Comparison of ENCODE assay signal across 8 mouse cellular contexts in genomic region chr9:107296501-107296965, GRCm38 (mm10). TPM values are rescaled to one million over a fixed set of nuclear protein-coding genes. Genes with fewer than 3 reads are reported as not detected.
DNase-seq lines count a peak whose midpoint lies in the region; ATAC-seq and TF ChIP-seq lines count a peak whose summit lies in the region.

No protein-coding gene starts in this region.

- TF ChIP-seq RAD21 in MEL (IDR thresholded peaks at IDR 0.05; ENCODE audit: low read depth, low read length), result no peak

- no peaks in the 10 kb centered on the region for H3K27me3 ChIP-seq in MEL (ENCODE audit: control insufficient read depth in 1 of 2, insufficient read depth in 2 of 2, low read length in 2 of 2)
- no peaks in the 10 kb centered on the region for H3K27me3 ChIP-seq in cerebellum, adult 2 months (ENCODE audit: control insufficient read depth, insufficient read depth, low read length)
- H3K27me3 ChIP-seq in forebrain, postnatal 0 days (ENCODE audit: insufficient read depth, low read length), result no peaks in the 10 kb centered on the region
- H3K27me3 ChIP-seq in lung, embryonic 15.5 days, result 0 out of 2 replicates have a peak, but pooled peaks cover 4% of the 10 kb centered on the region

- no peak for TF ChIP-seq CTCF in MEL (IDR thresholded peaks at IDR 0.05 in 2 of 3, conservative IDR thresholded peaks at IDR 0.05 in 1 of 3; ENCODE audit: control insufficient read depth in 1 of 3, insufficient read depth in 1 of 3, low read depth in 2 of 3, low read length in 3 of 3, poor library complexity in 1 of 3, severe bottlenecking in 1 of 3)
- no peak for TF ChIP-seq CTCF in cerebellum, adult 2 months (IDR thresholded peaks at IDR 0.05; ENCODE audit: borderline replicate concordance, insufficient read depth, low read depth, low read length)
- TF ChIP-seq CTCF in forebrain, postnatal 0 days (IDR thresholded peaks at IDR 0.05; ENCODE audit: low read depth), result no peak

- peaks cover 2 to 28% of the 10 kb centered on the region in 2 experiments; a peak in 3 of 4 replicates for H3K4me1 ChIP-seq in MEL (ENCODE audit: control insufficient read depth in 1 of 2, insufficient read depth in 2 of 2, low read length in 2 of 2)
- H3K4me1 ChIP-seq in cerebellum, adult 2 months (ENCODE audit: control insufficient read depth, insufficient read depth, low read length), result peaks cover 5% of the 10 kb centered on the region; the same call in 1 of the 2 replicates
- H3K4me1 ChIP-seq in forebrain, postnatal 0 days (ENCODE audit: insufficient read depth), result peaks cover 16% of the 10 kb centered on the region
- peaks cover 35% of the 10 kb centered on the region for H3K4me1 ChIP-seq in lung, embryonic 15.5 days

- H3K9ac ChIP-seq in MEL (ENCODE audit: control insufficient read depth, low read depth, low read length, poor library complexity, severe bottlenecking), result peak overlapping the region; percentile 97
- H3K9ac ChIP-seq in forebrain, postnatal 0 days, result peak overlapping the region; percentile 52
- H3K9ac ChIP-seq in lung, embryonic 15.5 days, result peak overlapping the region; percentile 80

- TF ChIP-seq EP300 in MEL (IDR thresholded peaks at IDR 0.05; ENCODE audit: low read depth in 1 of 2, low read length in 2 of 2), result peak in 1 of 2 experiments; percentile 47; a peak in 1 of 4 replicates

- peak overlapping the region; percentile 56 to 96 for H3K4me3 ChIP-seq in MEL (ENCODE audit: control insufficient read depth in 1 of 2, insufficient read depth in 1 of 2, low read depth in 2 of 2, low read length in 2 of 2)
- peak overlapping the region; percentile 97 for H3K4me3 ChIP-seq in cerebellum, adult 2 months (replicated peaks; ENCODE audit: insufficient read depth, low read depth, low read length)
- H3K4me3 ChIP-seq in forebrain, postnatal 0 days (ENCODE audit: low read depth, low read length), result peak overlapping the region; percentile 66
- H3K4me3 ChIP-seq in lung, embryonic 15.5 days, result peak overlapping the region; percentile 74

- peak; percentile 100 for ATAC-seq in forebrain, postnatal 0 days
- ATAC-seq in lung, embryonic 15.5 days (ENCODE audit: borderline replicate concordance, extremely low read depth, low FRiP score, low TSS enrichment), result peak; percentile 96

- peak; percentile 96 for DNase-seq in MEL (ENCODE audit: low read depth, low spot score)
- peak; percentile 89 to 95 for DNase-seq in cerebellum, adult 2 months
- DNase-seq in forebrain, postnatal 0 days, result peak; percentile 96
- DNase-seq in heart, postnatal 4 days, result peak; percentile 97
- peak; percentile 87 to 93 for DNase-seq in layer of hippocampus, adult 8-10 months (ENCODE audit: low spot score in 2 of 2)
- DNase-seq in ovary, postnatal 10 days (ENCODE audit: low spot score), result peak; percentile 90
- DNase-seq in thymus, postnatal 10 days (ENCODE audit: low spot score in 2 of 2), result peak; percentile 72 to 77

- peak overlapping the region; percentile 91 for H3K27ac ChIP-seq in MEL (ENCODE audit: control insufficient read depth, low read depth, low read length)
- no peak overlapping the region for H3K27ac ChIP-seq in cerebellum, adult 2 months (ENCODE audit: insufficient read depth, low read length)
- H3K27ac ChIP-seq in forebrain, postnatal 0 days (ENCODE audit: low read depth, low read length), result peak overlapping the region; percentile 45; the same call in 1 of the 2 replicates
- H3K27ac ChIP-seq in lung, embryonic 15.5 days, result peak overlapping the region; percentile 85

- no peak for TF ChIP-seq POLR2A in MEL (IDR thresholded peaks at IDR 0.05; ENCODE audit: control insufficient read depth in 1 of 2, insufficient read depth in 1 of 2, low read depth in 1 of 2, low read length in 2 of 2, poor library complexity in 1 of 2)
- TF ChIP-seq POLR2A in cerebellum, adult 2 months (IDR thresholded peaks at IDR 0.05; ENCODE audit: borderline replicate concordance, insufficient read depth, low read length), result no peak

- peaks cover 0 to 20% of the 10 kb centered on the region in 2 experiments; a peak in 2 of 4 replicates for H3K36me3 ChIP-seq in MEL (ENCODE audit: control insufficient read depth in 1 of 2, insufficient read depth in 2 of 2, low read length in 2 of 2)
- H3K36me3 ChIP-seq in forebrain, postnatal 0 days (ENCODE audit: insufficient read depth), result peaks cover 8% of the 10 kb centered on the region; the same call in 1 of the 2 replicates
- H3K36me3 ChIP-seq in lung, embryonic 15.5 days, result peaks cover 15% of the 10 kb centered on the region; the same call in 1 of the 2 replicates

- H3K4me2 ChIP-seq in forebrain, postnatal 0 days (ENCODE audit: low read depth), result peak overlapping the region; percentile 72
- H3K4me2 ChIP-seq in lung, embryonic 15.5 days, result peak overlapping the region; percentile 92

- H3K79me2 ChIP-seq in MEL (ENCODE audit: control insufficient read depth, insufficient read depth, low read length, poor library complexity), result peaks cover 31% of the 10 kb centered on the region

- 0% methylated on average over 31 of the region's 31 CpGs for WGBS in cerebellum, adult 2 months
- under 1% methylated on average over 31 of the region's 31 CpGs for WGBS in forebrain, postnatal 0 days
- WGBS in lung, embryonic 15.5 days, result under 1% methylated on average over 31 of the region's 31 CpGs

- H3K9me3 ChIP-seq in MEL (replicated peaks; ENCODE audit: insufficient read depth, low read length), result no peaks in the 10 kb centered on the region
- no peaks in the 10 kb centered on the region for H3K9me3 ChIP-seq in forebrain, postnatal 0 days (ENCODE audit: low read length)
- H3K9me3 ChIP-seq in lung, embryonic 15.5 days, result no peaks in the 10 kb centered on the region

TF ChIP-seq in MEL, 35 proteins besides CTCF, POLR2A, EP300 and RAD21 (continues in another document):
- no peak for TF ChIP-seq NELFE (IDR thresholded peaks at IDR 0.05; ENCODE audit: low read depth, low read length)
- TF ChIP-seq MAZ (IDR thresholded peaks at IDR 0.05; ENCODE audit: low read depth, low read length), result 0 out of 2 replicates have a peak, but pooled peaks have one; percentile 55
- peak; percentile 39; the same call in 1 of the 2 replicates for TF ChIP-seq HCFC1 (IDR thresholded peaks at IDR 0.05; ENCODE audit: low read depth, low read length)
- TF ChIP-seq CHD2 (IDR thresholded peaks at IDR 0.05; ENCODE audit: low read length), result no peak; the same call in 1 of the 2 replicates
- no peak for TF ChIP-seq POLR2AphosphoS2 (IDR thresholded peaks at IDR 0.05; ENCODE audit: low read length)
- no peak for TF ChIP-seq MYB (IDR thresholded peaks at IDR 0.05; ENCODE audit: low read depth, low read length)
- peak; percentile 67; the same call in 1 of the 2 replicates for TF ChIP-seq SIN3A (IDR thresholded peaks at IDR 0.05; ENCODE audit: low read length)
- no peak for TF ChIP-seq MYC (IDR thresholded peaks at IDR 0.05; ENCODE audit: low read depth, low read length)
- TF ChIP-seq E2F4 (IDR thresholded peaks at IDR 0.05; ENCODE audit: borderline replicate concordance, low read depth, low read length), result peak; percentile 98
- TF ChIP-seq ELF1 (IDR thresholded peaks at IDR 0.05; ENCODE audit: low read depth, low read length), result peak; percentile 61
- TF ChIP-seq UBTF (IDR thresholded peaks at IDR 0.05; ENCODE audit: borderline replicate concordance, insufficient read depth, low read depth, low read length), result peak; percentile 99

RNA-seq across cellular contexts. Expression of gene Cish, which starts 0.7 kb away (rescaled TPM):
- 5.1 and 10.0 TPM in 2 replicates for total RNA-seq in MEL (2012; rRNA removed)
- polyA plus RNA-seq in MEL (2012; ENCODE audit: insufficient read depth in 1 of 2, insufficient read length in 2 of 2, low read depth in 1 of 2, low replicate concordance in 2 of 2, missing spikeins in 1 of 2), result 10 to 100 TPM in 1 of 2 experiments, not detected in 1; 24.5 TPM
- polyA plus RNA-seq in cerebellum, adult 2 months (2012; rRNA removed), result 4.1 and 4.3 TPM in 2 replicates
- total RNA-seq in forebrain, postnatal 0 days (2014; rRNA removed), result 2.7 and 4.0 TPM in 2 replicates
- 11.2 and 12.2 TPM in 2 replicates for polyA plus RNA-seq in forebrain, postnatal 0 days (2015; fragmentation: Nextera tagmentation; extraction: Ambion mirVana)
- total RNA-seq in heart, postnatal 4 days (2021), result 100 to 1,000 TPM; 146 to 176 TPM
- total RNA-seq in layer of hippocampus, adult 8-10 months (2022), result 1 to 10 TPM; 2.1 to 6.1 (median 2.9) TPM
- polyA plus RNA-seq in lung, embryonic 15.5 days (2015; fragmentation: Nextera tagmentation; extraction: Ambion mirVana), result 15.4 and 16.4 TPM in 2 replicates

RNA-seq across cellular contexts. Expression of gene Mapkapk3, which starts 6.9 kb away (rescaled TPM):
- 36.0 and 49.9 TPM in 2 replicates for total RNA-seq in MEL (2012; rRNA removed)
- polyA plus RNA-seq in MEL (2012; ENCODE audit: insufficient read depth in 1 of 2, insufficient read length in 2 of 2, low read depth in 1 of 2, low replicate concordance in 2 of 2, missing spikeins in 1 of 2), result 10 to 100 TPM in 1 of 2 experiments, not detected in 1; 42.3 TPM
- polyA plus RNA-seq in cerebellum, adult 2 months (2012; rRNA removed), result 10.5 and 11.7 TPM in 2 replicates
- 1.5 and 1.6 TPM in 2 replicates for total RNA-seq in forebrain, postnatal 0 days (2014; rRNA removed)
- polyA plus RNA-seq in forebrain, postnatal 0 days (2015; fragmentation: Nextera tagmentation; extraction: Ambion mirVana), result 1.2 and 1.5 TPM in 2 replicates
- total RNA-seq in heart, postnatal 4 days (2021), result 10 to 100 TPM; 18.3 to 18.9 TPM
- 1 to 10 TPM; 1.9 to 5.1 (median 3.4) TPM for total RNA-seq in layer of hippocampus, adult 8-10 months (2022)
- 13.3 and 17.8 TPM in 2 replicates for polyA plus RNA-seq in lung, embryonic 15.5 days (2015; fragmentation: Nextera tagmentation; extraction: Ambion mirVana)

RNA-seq across cellular contexts. Expression of gene Hemk1, which starts 41.6 kb away (rescaled TPM):
- 7.5 TPM in 2 replicates for total RNA-seq in MEL (2012; rRNA removed)
- polyA plus RNA-seq in MEL (2012; ENCODE audit: insufficient read depth in 1 of 2, insufficient read length in 2 of 2, low read depth in 1 of 2, low replicate concordance in 2 of 2, missing spikeins in 1 of 2), result 10 to 100 TPM in 1 of 2 experiments, not detected in 1; 11.8 TPM
- 27.8 and 31.7 TPM in 2 replicates for polyA plus RNA-seq in cerebellum, adult 2 months (2012; rRNA removed)
- 14.1 and 14.2 TPM in 2 replicates for total RNA-seq in forebrain, postnatal 0 days (2014; rRNA removed)
- polyA plus RNA-seq in forebrain, postnatal 0 days (2015; fragmentation: Nextera tagmentation; extraction: Ambion mirVana), result 12.9 and 13.4 TPM in 2 replicates
- total RNA-seq in heart, postnatal 4 days (2021), result 10 to 100 TPM; 13.0 to 15.0 TPM
- total RNA-seq in layer of hippocampus, adult 8-10 months (2022), result 10 to 100 TPM; 15.6 to 20.6 (median 18.5) TPM
- 9.7 and 11.4 TPM in 2 replicates for polyA plus RNA-seq in lung, embryonic 15.5 days (2015; fragmentation: Nextera tagmentation; extraction: Ambion mirVana)

RNA-seq across cellular contexts. Expression of gene 6430571L13Rik, which starts 43.9 kb away (rescaled TPM):
- total RNA-seq in MEL (2012; rRNA removed), result 0.35 and 0.36 TPM in 2 replicates
- polyA plus RNA-seq in MEL (2012; ENCODE audit: insufficient read depth in 1 of 2, insufficient read length in 2 of 2, low read depth in 1 of 2, low replicate concordance in 2 of 2, missing spikeins in 1 of 2), result under 1 TPM in 1 of 2 experiments, not detected in 1; 0.35 TPM
- polyA plus RNA-seq in cerebellum, adult 2 months (2012; rRNA removed), result 44.9 and 52.5 TPM in 2 replicates
- 5.2 and 7.2 TPM in 2 replicates for total RNA-seq in forebrain, postnatal 0 days (2014; rRNA removed)
- 3.7 and 6.0 TPM in 2 replicates for polyA plus RNA-seq in forebrain, postnatal 0 days (2015; fragmentation: Nextera tagmentation; extraction: Ambion mirVana)
- total RNA-seq in heart, postnatal 4 days (2021), result 1 to 10 TPM; 4.6 to 5.8 TPM
- 1 to 10 TPM; 2.4 to 4.0 (median 3.4) TPM for total RNA-seq in layer of hippocampus, adult 8-10 months (2022)
- polyA plus RNA-seq in lung, embryonic 15.5 days (2015; fragmentation: Nextera tagmentation; extraction: Ambion mirVana), result 0.47 and 0.79 TPM in 2 replicates

Comparison
In these comparisons a context has a peak if more than half of its experiments do, and no peak if none do; other contexts are left out.
1. RNA of gene Cish, which starts 0.7 kb away (total RNA-seq): 146 to 176 TPM in heart, postnatal 4 days; 5.1 to 10.0 TPM in MEL, 2.7 to 4.0 TPM in forebrain, postnatal 0 days and 2.1 to 6.1 TPM in layer of hippocampus, adult 8-10 months; every median in the first group is over 10 times any median in the second.
2. Peak in every context shown above with its lines, with median percentiles within 50 percentile points of each other: DNase-seq, H3K4me3 ChIP-seq and H3K9ac ChIP-seq.